1 mouse cellular context compared by ENCODE assay signal in the genomic region with DNA sequence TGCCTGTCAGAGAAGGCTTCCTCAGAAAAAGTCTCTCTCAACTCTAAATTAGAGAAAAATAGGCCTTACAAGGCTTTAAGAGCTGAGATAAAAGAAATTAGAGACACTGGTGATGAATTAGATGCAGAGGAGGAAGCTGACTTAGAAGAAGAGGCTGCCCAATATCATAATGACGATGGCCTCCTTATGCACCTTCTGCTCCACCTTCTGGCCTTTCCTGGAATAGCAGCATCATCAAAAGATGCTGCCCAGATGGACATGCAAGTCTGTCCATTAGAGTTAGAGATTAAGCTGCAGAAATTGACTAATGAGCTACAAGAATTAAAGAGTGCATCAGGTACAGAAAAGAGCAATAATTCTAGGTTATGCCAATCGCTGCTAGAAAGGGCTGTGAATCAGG.
TF ChIP-seq lines count a peak whose summit lies in the region.

No protein-coding gene starts in this region.

TF ChIP-seq in CH12.LX, 34 proteins besides CTCF, POLR2A, EP300 and RAD21 (continued from another document):
- TF ChIP-seq MEF2A (IDR thresholded peaks at IDR 0.05; ENCODE audit: borderline replicate concordance, low read depth, low read length): 0 out of 2 replicates have a peak, but pooled peaks have one; percentile 28
- TF ChIP-seq UBTF (IDR thresholded peaks at IDR 0.05; ENCODE audit: low read depth, low read length): no peak
- no peak for TF ChIP-seq USF2 (conservative IDR thresholded peaks at IDR 0.05; ENCODE audit: low read depth, low read length)
- peak; percentile 39 for TF ChIP-seq HCFC1 (IDR thresholded peaks at IDR 0.05; ENCODE audit: low read depth, low read length)
- TF ChIP-seq NRF1 (IDR thresholded peaks at IDR 0.05; ENCODE audit: low read depth, low read length): no peak
- no peak for TF ChIP-seq E2F4 (IDR thresholded peaks at IDR 0.05; ENCODE audit: insufficient replicate concordance, low read depth, low read length)
- peak; percentile 96 for TF ChIP-seq SMC3 (IDR thresholded peaks at IDR 0.05; ENCODE audit: low read depth, low read length)
- TF ChIP-seq PAX5 (IDR thresholded peaks at IDR 0.05; ENCODE audit: low read length): no peak
- 0 out of 2 replicates have a peak, but pooled peaks have one; percentile 8 for TF ChIP-seq BHLHE40 (IDR thresholded peaks at IDR 0.05; ENCODE audit: low read depth, low read length)
- TF ChIP-seq NELFE (IDR thresholded peaks at IDR 0.05; ENCODE audit: low read depth, low read length): 0 out of 2 replicates have a peak, but pooled peaks have one; percentile 51
- TF ChIP-seq TCF12 (IDR thresholded peaks at IDR 0.05; ENCODE audit: low read depth, low read length): no peak
- TF ChIP-seq MAZ (IDR thresholded peaks at IDR 0.05; ENCODE audit: low read depth, low read length): 0 out of 2 replicates have a peak, but pooled peaks have one; percentile 31
- peak; percentile 37; the same call in 1 of the 2 replicates for TF ChIP-seq IRF4 (IDR thresholded peaks at IDR 0.05; ENCODE audit: low read depth, low read length)
- peak; percentile 28; the same call in 1 of the 2 replicates for TF ChIP-seq ZC3H11A (IDR thresholded peaks at IDR 0.05; ENCODE audit: low read depth, low read length)
- TF ChIP-seq SIN3A (IDR thresholded peaks at IDR 0.05; ENCODE audit: low read length): 0 out of 2 replicates have a peak, but pooled peaks have one; percentile 36
- no peak; the same call in 1 of the 2 replicates for TF ChIP-seq JUND (conservative IDR thresholded peaks at IDR 0.05; ENCODE audit: low read depth, low read length)
- TF ChIP-seq KAT2A (IDR thresholded peaks at IDR 0.05; ENCODE audit: insufficient replicate concordance, low read length): no peak
